Mouse (Mus musculus) embryonic facial prominence, embryonic 11.5 days (tissue): Measurements from ENCODE around the gene Ptf1a. TPM values are rescaled to one million over a fixed set of nuclear protein-coding genes. Genes with fewer than 3 reads are reported as not detected.

ENCODE experiments used
- ATAC-seq: fragments of 200-750 bp; cut with Nextera tagmentation; replicated peaks from 2 replicates; pipeline ENCODE4 v1.8.0; 2017; ENCODE audit warnings: low read depth; ENCODE audit not compliant: insufficient number of reproducible peaks, low FRiP score, low TSS enrichment
- DNase-seq: peaks from one replicate; pipeline ENCODE4 v3.0.0-alpha.2; 2015; ENCODE audit warnings: low spot score
- H3K27ac ChIP-seq: fragments of 300-500 bp; sonication (generic); replicated peaks from 2 replicates; pipeline ENCODE4 v1.5.1; 2014; ENCODE audit warnings: mild to moderate bottlenecking, low read depth, low read length, control low read depth
- H3K27me3 ChIP-seq: fragments of 300-500 bp; sonication (generic); 2 replicates; pipeline ENCODE4 v1.6.1; 2014; ENCODE audit warnings: mild to moderate bottlenecking, low read length, moderate library complexity, mixed read lengths; ENCODE audit not compliant: control insufficient read depth, insufficient read depth
- H3K36me3 ChIP-seq: fragments of 300-500 bp; sonication (generic); replicated peaks from 2 replicates; pipeline ENCODE4 v1.6.1; 2014; ENCODE audit warnings: low read depth, mild to moderate bottlenecking, low read length, moderate library complexity, mixed read lengths; ENCODE audit not compliant: control insufficient read depth, insufficient read depth
- H3K4me1 ChIP-seq: fragments of 300-500 bp; sonication (generic); 2 replicates; pipeline ENCODE4 v1.6.1; 2014; ENCODE audit warnings: low read length, mixed read lengths; ENCODE audit not compliant: control insufficient read depth, insufficient read depth
- H3K4me2 ChIP-seq: fragments of 300-500 bp; sonication (generic); 2 replicates; pipeline ENCODE4 v1.6.1; 2014; ENCODE audit warnings: low read depth, mild to moderate bottlenecking, control low read depth, low read length, moderate library complexity
- H3K4me3 ChIP-seq: fragments of 300-500 bp; sonication (generic); 2 replicates; pipeline ENCODE4 v1.5.1; 2014; ENCODE audit warnings: low read depth, low read length, control low read depth
- H3K9ac ChIP-seq: fragments of 300-500 bp; sonication (generic); replicated peaks from 2 replicates; pipeline ENCODE4 v1.6.1; 2014; ENCODE audit warnings: mild to moderate bottlenecking, control low read depth, low read length
- H3K9me3 ChIP-seq: fragments of 300-500 bp; sonication (generic); replicated peaks from 2 replicates; pipeline ENCODE4 v1.6.1; 2016; ENCODE audit warnings: mild to moderate bottlenecking, low read length, inconsistent platforms, mixed read lengths; ENCODE audit not compliant: control insufficient read depth
- WGBS: fragments of 180-500 bp; shearing (Covaris S2); extraction: QIAGEN DNeasy Blood & Tissue Kit; methylation state at CpG from one replicate; pipeline ENCODE4 v1.1.7; 2014; 5-methylcytosine and 5-hydroxymethylcytosine counted together
- polyA plus RNA-seq: library from polyadenylated mRNA; unstranded; fragments of >200 nt; fragmentation: Nextera tagmentation; extraction: Ambion mirVana; gene quantifications from 2 replicates; pipeline ENCODE4 v1.2.1, GENCODE M21; 2014

Ptf1a gene
- polyA plus RNA-seq, 1 experiment from 2014 or later = 1.3 TPM

GRCm38 (mm10) chr2:19458785-19459184, 13.3 kb downstream of the Ptf1a start:
- Histone ChIP-seq H3K4me3 (no peak overlapping the region), H3K4me1 (no peaks in the 10 kb centered on the region), H3K27me3 (peaks cover 31% of the 10 kb centered on the region), H3K27ac (no peak overlapping the region), H3K9me3 (no peaks in the 10 kb centered on the region), H3K36me3 (no peaks in the 10 kb centered on the region), H3K9ac (no peak overlapping the region), H3K4me2 (no peak overlapping the region)
- WGBS = 30% methylated on average over 2 of the region's 2 CpGs
- no peak for DNase-seq
- no peak for ATAC-seq

GRCm38 (mm10) chr2:19461940-19462339, 16.5 kb downstream of the Ptf1a start:
- 43% methylated on average over 2 of the region's 2 CpGs for WGBS
- Histone ChIP-seq H3K4me2 (no peak overlapping the region), H3K36me3 (no peaks in the 10 kb centered on the region), H3K4me1 (no peaks in the 10 kb centered on the region), H3K4me3 (no peak overlapping the region), H3K9ac (no peak overlapping the region), H3K27ac (no peak overlapping the region), H3K9me3 (no peaks in the 10 kb centered on the region), H3K27me3 (peaks cover 11% of the 10 kb centered on the region)
- no peak for DNase-seq
- no peak for ATAC-seq

DNA sequence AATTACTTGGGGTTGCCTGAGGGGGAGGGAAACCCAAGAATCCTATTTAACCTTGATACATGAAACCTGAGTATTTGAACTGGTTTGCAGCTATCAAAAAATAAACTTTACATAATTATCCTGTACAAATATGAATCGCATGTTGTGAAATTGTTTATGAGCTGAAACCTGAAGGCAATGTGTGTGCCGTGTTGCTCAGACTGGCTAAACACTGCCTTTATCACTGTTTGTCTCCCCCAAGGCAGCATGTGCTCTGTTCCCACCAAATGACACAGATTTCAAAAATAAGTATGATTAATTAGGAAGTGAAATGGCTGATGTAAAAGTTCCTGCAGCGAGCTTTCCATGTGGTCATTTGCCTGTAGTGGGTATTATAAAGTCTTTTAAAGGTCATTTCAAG, 44.8 kb downstream of the Ptf1a start:
- no peak overlapping the region for H3K9ac ChIP-seq
- ATAC-seq (no peak), DNase-seq (no peak)
- no peak overlapping the region for H3K4me3 ChIP-seq
- H3K4me2 ChIP-seq = no peak overlapping the region
- H3K27me3 ChIP-seq = no peaks in the 10 kb centered on the region
- no peak overlapping the region for H3K27ac ChIP-seq
- 79% methylated on average over 3 of the region's 3 CpGs for WGBS
- H3K4me1 ChIP-seq = no peaks in the 10 kb centered on the region
- no peaks in the 10 kb centered on the region for H3K9me3 ChIP-seq
- H3K36me3 ChIP-seq = no peaks in the 10 kb centered on the region

Other genes starting within 250 kb of the Ptf1a start
- gene Armc3, start 246.4 kb upstream of the Ptf1a start, polyA plus RNA-seq = 0.17 TPM in 2 replicates
- 22.6 and 26.0 TPM in 2 replicates for gene Msrb2, start 74.2 kb upstream of the Ptf1a start, polyA plus RNA-seq
- not detected in 2 replicates for gene 4921504E06Rik, start 108.3 kb downstream of the Ptf1a start, polyA plus RNA-seq
- 0.98 and 1.1 TPM in 2 replicates for gene Otud1, start 212.1 kb downstream of the Ptf1a start, polyA plus RNA-seq